Mouse (Mus musculus) kidney, postnatal 10 days (tissue): ENCODE measurements at regions not wholly inside any gene's neighbourhood (a gene's known extent, or its start where the extent isn't known, plus 50 kb on each side); places are given as distances from the start of the nearest gene placed in this dataset.

Experiments
- DNase-seq: peaks from one replicate; pipeline ENCODE4 v3.0.0; 2021; ENCODE audit warnings: mixed read lengths

DNA sequence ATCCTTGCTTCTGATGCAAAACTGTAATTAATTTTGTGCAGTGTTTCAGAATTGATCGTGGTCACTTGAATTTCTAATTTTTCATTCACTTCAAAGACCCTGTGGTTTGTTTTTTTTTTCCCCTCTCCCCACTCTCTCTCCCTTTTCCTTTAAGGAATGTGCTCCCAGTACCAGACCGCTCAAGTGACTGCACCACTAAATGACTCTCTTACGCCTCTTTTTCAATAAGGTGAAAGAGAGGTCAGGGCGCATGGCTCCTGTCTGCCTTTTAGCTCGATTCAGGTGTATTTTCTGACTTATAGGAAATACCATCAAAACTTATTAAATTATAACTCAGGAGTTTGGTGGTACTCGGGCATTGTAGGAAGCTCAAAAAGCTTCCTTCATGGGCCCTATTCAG is 146.0 kb upstream of the Zfp507 start:
- DNase-seq: no peak

DNA sequence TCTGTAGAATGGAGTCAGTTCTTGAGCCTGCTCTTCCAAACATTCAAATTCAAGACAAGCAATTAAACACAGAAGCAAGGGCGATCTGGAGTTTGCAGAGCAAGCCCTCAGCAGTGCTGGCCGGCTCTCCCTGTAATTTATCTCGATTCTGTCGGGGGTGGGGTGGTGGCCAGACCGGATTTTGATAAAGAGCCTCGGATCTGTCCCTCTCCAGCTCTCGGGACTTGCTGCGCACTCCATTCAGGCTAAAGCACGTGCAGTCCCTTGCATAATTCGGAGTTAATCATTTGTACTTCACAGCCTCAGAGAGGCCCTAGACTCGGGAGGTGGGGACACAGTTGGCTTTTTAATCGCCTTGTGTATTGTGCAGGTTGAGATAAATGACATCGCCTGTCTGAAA is 145.6 kb upstream of the Zfp507 start:
- DNase-seq: peak; percentile 65

GRCm38 (mm10) chr7:35941086-35941485 is 138.3 kb upstream of the Zfp507 start:
- DNase-seq: no peak

DNA sequence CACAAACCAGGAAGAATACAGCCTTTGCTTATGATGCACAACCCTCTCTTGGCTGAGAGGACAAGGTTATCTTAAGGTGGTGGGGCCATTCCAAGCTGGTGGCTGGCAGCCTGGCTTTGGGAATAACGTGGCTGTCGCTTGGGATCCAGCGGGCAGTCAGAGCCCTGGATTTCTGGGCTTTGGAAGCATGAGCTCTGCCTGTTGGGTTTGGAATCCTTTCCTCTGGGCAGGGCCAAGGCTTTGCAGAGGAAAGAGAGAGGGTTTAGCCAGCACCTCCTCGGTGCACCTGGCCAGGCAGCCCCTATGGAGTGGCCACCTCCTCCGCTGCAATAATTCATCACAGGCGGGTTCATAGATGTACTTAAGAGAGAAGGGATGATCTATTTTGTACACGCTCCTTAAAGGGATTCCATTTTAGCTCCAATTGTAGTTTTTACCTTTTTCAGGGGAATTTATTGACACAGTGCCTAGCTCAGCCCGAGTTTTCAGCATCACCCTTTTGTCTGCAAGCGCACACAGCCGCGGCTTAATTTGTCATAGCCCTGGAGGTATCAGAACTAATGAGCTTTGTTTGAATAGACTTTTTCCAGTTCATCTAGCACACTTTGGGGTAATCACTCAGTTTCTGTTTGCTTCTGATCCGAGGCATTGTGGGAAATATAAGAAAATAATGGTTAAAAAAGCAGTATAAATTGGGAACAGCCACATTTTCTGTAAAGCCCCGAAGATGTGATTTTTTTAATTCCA is 135.5 kb upstream of the Zfp507 start:
- DNase-seq: no peak

DNA sequence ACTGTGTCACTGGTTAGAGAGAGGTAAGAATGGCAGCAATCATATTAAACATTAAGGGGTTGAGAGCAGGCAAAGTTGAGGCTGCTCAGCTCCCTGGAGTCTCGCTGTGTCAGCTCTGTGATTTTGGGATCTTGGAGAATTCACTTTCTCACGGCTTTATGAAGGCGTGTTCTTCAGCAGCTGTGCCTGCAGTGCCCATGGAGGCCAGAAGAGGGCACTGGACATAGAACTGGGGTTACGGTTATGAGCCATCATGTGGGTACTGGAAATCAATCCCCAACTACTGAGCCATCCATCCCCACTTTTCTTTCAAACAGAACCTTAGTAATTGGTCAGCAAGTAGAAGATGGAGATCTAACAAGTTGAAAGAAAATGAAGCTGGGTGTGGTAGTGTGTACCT is 123.9 kb upstream of the Zfp507 start:
- no peak for DNase-seq

GRCm38 (mm10) chr7:35922582-35922981 is 119.8 kb upstream of the Zfp507 start:
- no peak for DNase-seq

DNA sequence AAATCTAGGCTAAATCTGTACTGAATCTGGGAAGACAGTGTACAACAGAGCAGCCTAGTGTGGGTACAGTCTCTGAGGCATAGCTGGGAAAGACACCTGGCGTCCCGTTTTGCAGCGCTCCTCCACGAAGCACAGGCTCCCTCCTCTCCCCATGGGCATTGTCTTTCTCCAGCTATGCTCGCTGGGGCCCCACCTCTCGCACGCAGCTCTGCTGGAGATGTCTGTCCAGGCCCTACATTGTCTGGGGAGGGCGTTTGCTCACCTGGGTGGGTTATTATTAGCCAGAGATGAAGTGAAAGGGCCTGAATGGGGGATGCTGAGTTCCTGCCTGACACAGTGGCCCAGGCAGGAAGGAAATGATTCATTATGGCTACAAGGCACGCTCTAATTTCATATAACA is 118.1 kb upstream of the Zfp507 start:
- DNase-seq: no peak

- peak; percentile 53 for DNase-seq
Observed at GRCm38 (mm10) chr7:35920194-35920609, 117.4 kb upstream of the Zfp507 start.

DNA sequence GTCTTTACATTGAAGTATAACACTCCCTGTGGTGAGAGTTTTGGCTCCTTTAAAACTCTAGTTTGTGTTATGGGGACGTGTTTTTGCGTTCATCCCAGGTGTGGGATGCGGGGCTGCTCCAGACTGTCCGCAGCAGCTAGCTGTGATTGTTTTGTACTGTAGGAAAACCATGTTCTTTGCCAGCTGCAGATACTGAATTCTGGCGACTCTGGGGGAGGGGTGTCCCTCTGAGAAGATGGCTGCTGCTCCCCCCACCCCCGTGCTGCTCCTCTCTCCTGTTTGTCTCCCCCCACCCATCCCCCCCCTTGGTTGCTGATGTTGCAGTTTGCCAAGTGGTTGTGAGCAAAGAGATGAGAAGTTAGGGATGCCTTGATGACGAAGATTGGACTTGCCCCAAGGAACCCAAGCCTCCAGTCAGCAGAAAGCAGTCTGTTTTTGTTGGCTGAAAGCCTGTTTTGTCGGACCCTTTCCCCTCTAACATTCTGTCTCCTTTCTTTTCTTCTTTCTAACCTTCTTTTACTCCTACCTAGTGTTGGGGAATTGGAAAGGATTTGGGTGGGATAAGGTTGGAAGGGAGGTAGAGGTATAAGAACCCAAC is 107.4 kb upstream of the Zfp507 start:
- DNase-seq: no peak

DNA sequence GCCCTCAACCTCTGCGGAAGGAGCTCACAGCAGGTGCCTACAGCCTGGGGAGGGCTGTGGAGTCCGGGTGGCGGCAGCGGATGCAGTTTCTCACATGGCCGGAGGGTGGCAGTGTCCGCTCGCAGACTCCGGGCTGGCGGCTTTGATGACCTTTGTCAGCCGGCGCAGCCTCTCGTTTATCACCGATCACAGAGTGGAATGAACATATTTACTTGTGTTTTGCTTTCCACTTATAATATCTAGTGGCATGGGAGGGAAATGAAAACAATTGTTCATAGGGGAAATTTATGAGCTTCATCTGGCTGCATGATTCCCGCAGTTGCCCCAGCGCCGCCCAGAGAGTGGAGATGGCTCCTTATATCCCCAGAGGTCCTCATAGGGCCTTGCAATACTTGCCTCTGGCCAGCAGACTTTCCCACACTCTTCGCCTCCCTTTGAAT is 99.2 kb upstream of the Zfp507 start:
- peak; percentile 84 for DNase-seq

- DNase-seq: no peak
Observed at GRCm38 (mm10) chr7:35898701-35899445, 96.1 kb upstream of the Zfp507 start.

DNA sequence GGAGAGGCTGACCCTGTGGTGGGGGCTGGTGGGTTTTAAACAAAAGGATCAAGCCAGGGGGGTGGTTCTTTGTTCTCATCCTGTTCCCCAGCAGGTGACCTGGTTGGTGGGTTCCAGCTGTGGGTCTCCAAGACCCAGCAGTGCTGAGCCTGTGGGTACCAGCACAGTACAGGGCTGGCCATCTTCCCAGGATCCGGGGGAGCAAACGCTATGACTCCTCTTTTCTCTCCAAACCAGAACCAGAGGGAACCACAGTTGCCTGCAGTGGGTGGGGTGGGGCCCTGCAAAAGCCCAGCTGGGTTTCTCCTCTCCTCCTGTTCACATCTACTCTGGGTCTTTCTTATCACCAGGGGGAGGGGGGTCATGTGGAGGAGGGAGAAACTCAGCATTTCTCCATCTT is 90.5 kb upstream of the Zfp507 start:
- no peak for DNase-seq

- DNase-seq: no peak
Observed at GRCm38 (mm10) chr7:35886051-35886450, 83.2 kb upstream of the Zfp507 start.

GRCm38 (mm10) chr7:35879755-35880304 is 77.0 kb upstream of the Zfp507 start:
- DNase-seq: peak; percentile 88

DNA sequence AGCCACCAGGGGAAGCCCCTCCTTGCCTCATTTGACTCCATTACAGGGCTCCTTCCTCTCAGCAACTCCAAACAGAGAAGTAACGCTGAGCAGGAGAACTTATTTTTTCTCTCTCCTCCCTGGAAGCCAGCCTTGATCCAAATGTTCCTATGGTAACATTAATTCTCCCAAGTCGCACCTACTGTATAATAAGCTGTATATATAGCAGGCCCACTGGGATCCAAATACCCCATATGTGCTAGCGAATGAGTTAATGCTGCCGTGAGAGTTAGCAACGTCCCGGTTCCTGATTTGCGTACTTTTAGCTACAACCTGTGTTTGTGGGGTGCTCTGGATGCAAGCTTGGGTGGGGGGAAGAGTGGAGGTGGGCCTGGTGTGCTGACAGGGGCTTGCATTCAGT is 75.4 kb upstream of the Zfp507 start:
- DNase-seq: no peak

GRCm38 (mm10) chr7:35861049-35861448 is 58.2 kb upstream of the Zfp507 start:
- no peak for DNase-seq

- DNase-seq: peak; percentile 50
Observed at GRCm38 (mm10) chr7:35859601-35860000, 56.8 kb upstream of the Zfp507 start.

GRCm38 (mm10) chr7:35857693-35858092 is 54.9 kb upstream of the Zfp507 start:
- no peak for DNase-seq
